Mouse (Mus musculus) heart, embryonic 13.5 days (tissue): ENCODE measurements around the gene Osgep. TPM values are rescaled to one million over a fixed set of nuclear protein-coding genes. Genes with fewer than 3 reads are reported as not detected.
"Not testable (repeated sequence)": the region's sequence is repeated elsewhere in the genome, so short reads cannot be mapped to it uniquely, and the experiment has no call there.

Source experiments
- ATAC-seq: fragments of 200-750 bp; cut with Nextera tagmentation; 2 replicates; pipeline ENCODE4 v1.8.0; 2017; ENCODE audit warnings: moderate TSS enrichment; ENCODE audit not compliant: insufficient number of reproducible peaks, low FRiP score, low TSS enrichment; ENCODE audit errors: extremely low read depth
- H3K27ac ChIP-seq: fragments of 300-500 bp; sonication (generic); replicated peaks from 2 replicates; pipeline ENCODE4 v1.5.1; 2015; ENCODE audit warnings: moderate library complexity, mild to moderate bottlenecking, inconsistent platforms
- H3K27me3 ChIP-seq: fragments of 300-500 bp; sonication (generic); replicated peaks from 2 replicates; pipeline ENCODE4 v1.6.1; 2015; ENCODE audit warnings: mild to moderate bottlenecking, inconsistent platforms
- H3K36me3 ChIP-seq: fragments of 300-500 bp; sonication (generic); 2 replicates; pipeline ENCODE4 v1.6.1; 2015; ENCODE audit warnings: mild to moderate bottlenecking, inconsistent platforms
- H3K4me1 ChIP-seq: fragments of 300-500 bp; sonication (generic); 2 replicates; pipeline ENCODE4 v1.6.1; 2015; ENCODE audit warnings: inconsistent platforms
- H3K4me2 ChIP-seq: fragments of 300-500 bp; sonication (generic); 2 replicates; pipeline ENCODE4 v1.6.1; 2015; ENCODE audit warnings: inconsistent platforms, mild to moderate bottlenecking, moderate library complexity
- H3K4me3 ChIP-seq: fragments of 300-500 bp; sonication (generic); 2 replicates; pipeline ENCODE4 v1.5.1; 2015; ENCODE audit warnings: moderate library complexity, mild to moderate bottlenecking, inconsistent platforms
- H3K9ac ChIP-seq: fragments of 300-500 bp; sonication (generic); 2 replicates; pipeline ENCODE4 v1.6.1; 2015; ENCODE audit warnings: inconsistent platforms, mild to moderate bottlenecking, moderate library complexity
- H3K9me3 ChIP-seq: fragments of 300-500 bp; sonication (generic); 2 replicates; pipeline ENCODE4 v1.6.1; 2016; ENCODE audit warnings: inconsistent platforms
- WGBS: fragments of 180-500 bp; shearing (Covaris S2); methylation state at CpG from one replicate; pipeline ENCODE4 v1.1.7; 2015; ENCODE audit warnings: mixed read lengths; 5-methylcytosine and 5-hydroxymethylcytosine counted together
- polyA plus RNA-seq: library from polyadenylated mRNA; unstranded; fragments of >200 nt; fragmentation: Nextera tagmentation; extraction: Ambion mirVana; gene quantifications from 2 replicates; pipeline ENCODE4 v1.2.1, GENCODE M21; 2015

The Osgep gene
- polyA plus RNA-seq, 1 experiment from 2014 or later: 112 TPM

GRCm38 (mm10) chr14:50897992-50898391 lies 26.7 kb downstream of the Osgep start:
- H3K27me3 ChIP-seq: peaks cover 30% of the 10 kb centered on the region
- H3K27ac ChIP-seq, H3K9ac ChIP-seq, H3K4me3 ChIP-seq, H3K9me3 ChIP-seq, ATAC-seq, H3K36me3 ChIP-seq, H3K4me2 ChIP-seq: not testable (repeated sequence)
- H3K4me1 ChIP-seq: peaks cover 18% of the 10 kb centered on the region
- WGBS: 88% methylated on average over 2 of the region's 2 CpGs

- H3K4me3 ChIP-seq: peak within 1 kb of the TSS; percentile 55
- ATAC-seq: no peak
- no peaks in the 10 kb centered on the region for H3K36me3 ChIP-seq
- WGBS: 31% methylated on average over 7 of the region's 7 CpGs
- peaks cover 30% of the 10 kb centered on the region for H3K27me3 ChIP-seq
- peak within 1 kb of the TSS; percentile 92 for H3K4me2 ChIP-seq
- H3K9me3 ChIP-seq: no peaks in the 10 kb centered on the region
- peaks cover 23% of the 10 kb centered on the region for H3K4me1 ChIP-seq
- no peak within 1 kb of the TSS for H3K27ac ChIP-seq
- peak within 1 kb of the TSS; percentile 79 for H3K9ac ChIP-seq
Measured at GRCm38 (mm10) chr14:50897374-50897765, 27.3 kb downstream of the Osgep start, which contains the start of gene Klhl33. Gene Klhl33, minus strand, starts transcription at chr14:50897507.

- Histone ChIP-seq H3K27ac (no peak overlapping the region), H3K9ac (peak overlapping the region; percentile 79), H3K4me3 (peak overlapping the region; percentile 55), H3K9me3 (no peaks in the 10 kb centered on the region), H3K27me3 (peaks cover 30% of the 10 kb centered on the region), H3K4me2 (peak overlapping the region; percentile 92), H3K36me3 (no peaks in the 10 kb centered on the region), H3K4me1 (peaks cover 23% of the 10 kb centered on the region)
- no peak for ATAC-seq
- 12% methylated on average over 23 of the region's 23 CpGs for WGBS
Measured at GRCm38 (mm10) chr14:50896747-50897373, 27.8 kb downstream of the Osgep start.

GRCm38 (mm10) chr14:50895985-50896746 lies 28.5 kb downstream of the Osgep start:
- peaks cover 30% of the 10 kb centered on the region for H3K27me3 ChIP-seq
- no peak overlapping the region for H3K27ac ChIP-seq
- 15% methylated on average over 19 of the region's 19 CpGs for WGBS
- peak overlapping the region; percentile 55 for H3K4me3 ChIP-seq
- no peaks in the 10 kb centered on the region for H3K36me3 ChIP-seq
- no peaks in the 10 kb centered on the region for H3K9me3 ChIP-seq
- peaks cover 23% of the 10 kb centered on the region for H3K4me1 ChIP-seq
- peak overlapping the region; percentile 79 for H3K9ac ChIP-seq
- H3K4me2 ChIP-seq: peak overlapping the region; percentile 92
- ATAC-seq: no peak

DNA sequence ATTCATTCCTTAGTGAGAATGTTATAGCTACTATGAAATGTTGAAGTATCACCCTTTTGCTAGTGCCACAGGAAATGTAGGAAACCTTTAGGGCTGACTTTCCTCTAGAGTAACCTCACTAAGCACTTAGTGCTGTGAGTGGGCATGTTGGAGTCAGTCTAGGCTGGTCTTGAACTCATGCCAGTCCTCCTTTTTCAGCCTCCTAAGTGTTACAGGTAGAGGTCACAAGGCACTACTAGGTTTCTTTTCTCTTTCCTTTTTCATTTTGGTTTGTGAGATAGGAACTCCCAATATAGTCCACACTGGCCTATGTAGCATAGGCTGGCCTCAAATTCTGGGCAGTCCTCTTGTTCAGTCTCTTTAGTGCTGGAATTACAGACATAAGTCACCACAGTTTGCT lies 29.3 kb downstream of the Osgep start:
- H3K36me3 ChIP-seq: no peaks in the 10 kb centered on the region
- peaks cover 30% of the 10 kb centered on the region for H3K27me3 ChIP-seq
- H3K9ac ChIP-seq: no peak overlapping the region
- H3K9me3 ChIP-seq: no peaks in the 10 kb centered on the region
- H3K4me3 ChIP-seq: no peak overlapping the region
- no peak overlapping the region for H3K4me2 ChIP-seq
- peaks cover 23% of the 10 kb centered on the region for H3K4me1 ChIP-seq
- ATAC-seq: no peak
- no peak overlapping the region for H3K27ac ChIP-seq

DNA sequence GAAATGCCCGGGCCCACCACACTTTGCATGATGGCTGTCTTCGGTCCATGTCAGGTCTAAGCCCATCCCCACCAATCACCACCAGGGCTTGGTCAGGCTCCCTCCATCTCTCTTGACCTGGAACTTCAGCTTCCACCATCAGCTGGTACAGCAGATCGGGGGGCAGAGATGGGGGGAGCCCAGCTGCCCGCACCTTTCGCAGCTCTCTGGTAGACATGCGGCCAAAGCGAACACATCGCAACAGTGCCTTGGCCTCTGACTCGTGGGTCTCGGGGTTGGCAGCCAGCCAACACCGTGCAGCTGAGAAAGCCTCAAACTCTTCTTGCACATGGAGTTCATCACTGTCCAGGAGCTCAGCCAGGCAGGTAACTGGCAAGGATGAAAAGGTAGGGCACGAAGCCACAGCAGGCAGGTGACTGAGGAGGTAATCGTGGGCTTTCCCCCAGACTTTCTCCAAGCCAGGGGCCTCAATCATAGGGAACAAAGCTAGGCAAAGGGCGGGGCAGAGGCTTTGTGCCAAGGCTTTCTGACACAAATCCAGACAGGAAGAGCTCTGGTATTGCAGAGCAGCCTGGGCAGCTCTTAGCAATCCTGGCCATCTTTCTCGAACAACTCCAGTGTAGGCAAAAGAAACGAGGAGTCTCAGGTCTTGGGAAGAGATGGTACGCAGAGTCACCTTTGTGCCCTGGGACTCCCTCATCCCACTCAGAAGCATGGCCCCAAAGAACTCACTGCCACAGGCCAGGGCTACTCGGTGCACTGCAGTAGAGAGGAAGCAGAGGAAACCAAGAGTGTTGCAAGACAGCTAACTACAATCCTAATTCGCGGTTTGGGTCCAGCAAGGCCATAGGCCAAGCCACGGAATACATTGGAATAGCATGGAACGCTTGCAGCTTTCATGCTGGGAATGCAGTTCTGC lies 31.9 kb downstream of the Osgep start:
- no peak for ATAC-seq
- Histone ChIP-seq H3K4me3 (no peak overlapping the region), H3K27me3 (peaks cover 28% of the 10 kb centered on the region), H3K9me3 (no peaks in the 10 kb centered on the region), H3K27ac (no peak overlapping the region), H3K9ac (no peak overlapping the region), H3K4me2 (no peak overlapping the region), H3K4me1 (peaks cover 23% of the 10 kb centered on the region), H3K36me3 (no peaks in the 10 kb centered on the region)
- WGBS: 71% methylated on average over 22 of the region's 22 CpGs

DNA sequence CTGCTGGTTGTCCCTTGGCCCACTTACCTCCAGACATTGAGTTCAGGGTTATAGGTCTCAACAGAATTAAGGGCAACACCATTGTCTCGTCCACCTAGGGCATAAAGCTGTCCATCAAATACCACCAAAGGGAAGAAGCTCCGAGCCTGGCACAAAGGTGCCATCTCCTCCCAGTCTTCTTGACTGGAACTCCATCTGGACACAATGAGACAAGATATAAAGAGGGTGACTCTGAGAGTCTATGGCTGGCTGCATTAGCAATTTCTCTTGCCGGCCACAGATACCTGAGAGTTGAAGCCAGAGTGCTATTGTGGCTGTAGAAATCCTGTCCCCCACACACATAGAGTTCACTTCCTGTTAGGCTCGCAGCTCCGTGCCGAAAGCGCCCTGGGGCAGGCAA lies 32.6 kb downstream of the Osgep start:
- Histone ChIP-seq H3K27ac (no peak overlapping the region), H3K27me3 (peaks cover 21% of the 10 kb centered on the region), H3K9ac (no peak overlapping the region), H3K4me3 (no peak overlapping the region), H3K4me2 (no peak overlapping the region), H3K36me3 (no peaks in the 10 kb centered on the region), H3K9me3 (no peaks in the 10 kb centered on the region), H3K4me1 (peaks cover 17% of the 10 kb centered on the region)
- WGBS: 77% methylated on average over 7 of the region's 7 CpGs
- no peak for ATAC-seq

- Histone ChIP-seq H3K4me3 (no peak overlapping the region), H3K27ac (no peak overlapping the region), H3K36me3 (no peaks in the 10 kb centered on the region), H3K27me3 (peaks cover 16% of the 10 kb centered on the region), H3K9me3 (no peaks in the 10 kb centered on the region), H3K9ac (no peak overlapping the region), H3K4me2 (no peak overlapping the region), H3K4me1 (peaks cover 12% of the 10 kb centered on the region)
- 85% methylated on average over 8 of the region's 8 CpGs for WGBS
- ATAC-seq: no peak
Measured at GRCm38 (mm10) chr14:50891621-50892020, 33.1 kb downstream of the Osgep start.

DNA sequence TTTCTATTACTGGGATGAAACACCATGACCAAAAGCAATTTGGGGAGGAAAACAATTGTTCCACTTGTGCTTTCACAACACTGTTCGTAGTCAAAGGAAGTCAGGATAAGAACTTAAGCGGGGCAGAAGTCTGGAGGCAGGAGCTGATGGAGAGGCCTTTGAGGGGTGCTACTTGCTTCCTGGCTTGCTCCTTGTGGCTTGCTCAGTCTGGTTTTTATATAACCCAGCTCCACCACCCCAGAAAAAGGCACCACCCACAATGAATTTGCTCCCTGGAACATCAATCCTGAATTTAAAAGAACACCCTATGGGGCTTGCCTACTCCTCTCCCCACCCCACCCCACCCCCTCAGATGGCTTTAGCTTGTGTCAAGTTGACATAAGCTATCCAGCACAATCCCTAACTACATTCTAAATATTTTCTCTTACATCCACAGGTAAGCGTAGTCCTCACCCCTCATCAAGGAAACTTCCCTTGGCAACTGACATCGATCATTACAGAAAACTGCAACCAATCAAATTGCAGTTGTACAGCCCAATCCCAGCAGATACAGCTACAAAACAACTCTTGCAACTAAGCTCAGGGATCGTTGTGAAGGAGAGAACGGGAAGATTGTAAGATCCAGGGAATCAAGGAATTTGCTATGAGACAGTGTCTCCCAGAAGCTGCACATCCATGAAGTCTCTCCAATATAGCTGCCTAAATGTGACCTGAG lies 48.3 kb downstream of the Osgep start:
- Histone ChIP-seq H3K4me3 (no peak overlapping the region), H3K9me3 (no peaks in the 10 kb centered on the region), H3K27me3 (no peaks in the 10 kb centered on the region), H3K36me3 (peaks cover 3% of the 10 kb centered on the region; the same call in 1 of the 2 replicates), H3K4me2 (no peak overlapping the region), H3K27ac (no peak overlapping the region), H3K4me1 (no peaks in the 10 kb centered on the region), H3K9ac (no peak overlapping the region)
- no peak for ATAC-seq
- 75% methylated on average over 6 of the region's 6 CpGs for WGBS

DNA sequence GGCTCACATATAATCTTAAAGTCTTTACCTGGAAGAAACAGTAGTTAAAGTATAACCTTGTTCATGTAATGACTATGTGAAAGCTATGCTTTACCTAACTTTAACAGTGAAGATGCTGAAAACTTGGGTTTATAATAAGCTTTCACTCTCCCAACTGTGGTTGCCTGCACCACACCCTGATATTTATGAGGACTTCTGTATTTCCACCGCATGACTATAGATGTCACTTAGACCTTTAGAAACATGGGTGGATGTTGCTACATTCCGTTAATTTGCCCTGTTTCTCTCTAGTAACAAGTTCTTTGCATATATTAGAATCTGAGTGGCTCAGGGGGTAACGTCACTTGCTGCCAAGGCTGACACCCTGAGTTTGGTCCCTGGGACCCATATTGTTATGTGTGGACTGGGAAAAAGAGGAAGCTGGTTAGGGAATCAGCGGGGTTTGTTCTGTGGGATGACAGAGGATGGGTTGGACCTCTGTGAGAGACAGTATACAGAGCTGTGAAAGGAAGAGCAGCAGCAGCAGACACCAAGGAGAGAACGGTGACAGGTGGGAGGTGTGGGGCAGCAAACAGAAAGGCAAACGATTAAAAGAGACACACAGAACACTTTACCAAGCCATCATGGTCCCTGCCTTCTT lies 49.0 kb downstream of the Osgep start:
- no peaks in the 10 kb centered on the region for H3K27me3 ChIP-seq
- H3K4me1 ChIP-seq: 0 out of 2 replicates have a peak, but pooled peaks cover 2% of the 10 kb centered on the region
- ATAC-seq: no peak
- H3K4me3 ChIP-seq: no peak overlapping the region
- no peak overlapping the region for H3K27ac ChIP-seq
- H3K9ac ChIP-seq: no peak overlapping the region
- H3K4me2 ChIP-seq: no peak overlapping the region
- 74% methylated on average over 6 of the region's 6 CpGs for WGBS
- peaks cover 3% of the 10 kb centered on the region; the same call in 1 of the 2 replicates for H3K36me3 ChIP-seq
- H3K9me3 ChIP-seq: no peaks in the 10 kb centered on the region
